Mouse (Mus musculus) induced T-regulatory cell, adult 2 months (primary cell): ENCODE data around the gene Pard3b.

Source experiments
- DNase-seq: peaks from one replicate; pipeline ENCODE4 v3.0.0-alpha.2; 2012; ENCODE audit warnings: low read depth

Pard3b gene

GRCm38 (mm10) chr1:61638347-61639111 lies at the start of gene Pard3b:
Gene Pard3b (plus strand): TSS chr1:61638824.
- peak; percentile 34 for DNase-seq

GRCm38 (mm10) chr1:61616176-61616575 lies 22.4 kb upstream of the Pard3b start:
- DNase-seq = no peak

GRCm38 (mm10) chr1:61620651-61621050 lies 18.0 kb upstream of the Pard3b start:
- DNase-seq = no peak

- peak; percentile 5 for DNase-seq
Observed at GRCm38 (mm10) chr1:61629857-61630256, 8.8 kb upstream of the Pard3b start.

- peak; percentile 7 for DNase-seq
Observed at GRCm38 (mm10) chr1:61639114-61640093, 780 bp downstream of the Pard3b start.

GRCm38 (mm10) chr1:61641880-61642279 lies 3.3 kb downstream of the Pard3b start:
- DNase-seq = no peak

GRCm38 (mm10) chr1:61645062-61645461 lies 6.4 kb downstream of the Pard3b start:
- DNase-seq = no peak

- DNase-seq = no peak
Observed at GRCm38 (mm10) chr1:61649964-61650363, 11.3 kb downstream of the Pard3b start.

GRCm38 (mm10) chr1:61651454-61652271 lies 13.0 kb downstream of the Pard3b start:
- no peak for DNase-seq

GRCm38 (mm10) chr1:61657760-61658159 lies 19.1 kb downstream of the Pard3b start:
- no peak for DNase-seq

- no peak for DNase-seq
Observed at GRCm38 (mm10) chr1:61659931-61660330, 21.3 kb downstream of the Pard3b start.

- no peak for DNase-seq
Observed at GRCm38 (mm10) chr1:61685221-61685814, 46.7 kb downstream of the Pard3b start.

- DNase-seq = no peak
Observed at GRCm38 (mm10) chr1:61685921-61686320, 47.3 kb downstream of the Pard3b start.

GRCm38 (mm10) chr1:61688301-61688700 lies 49.7 kb downstream of the Pard3b start:
- no peak for DNase-seq

- DNase-seq = no peak
Observed at GRCm38 (mm10) chr1:61698462-61699218, 60.0 kb downstream of the Pard3b start.

- no peak for DNase-seq
Observed at GRCm38 (mm10) chr1:61709812-61710211, 71.2 kb downstream of the Pard3b start.

- DNase-seq = no peak
Observed at GRCm38 (mm10) chr1:61711523-61711922, 72.9 kb downstream of the Pard3b start.

GRCm38 (mm10) chr1:61729654-61730053 lies 91.0 kb downstream of the Pard3b start:
- DNase-seq = no peak

- no peak for DNase-seq
Observed at GRCm38 (mm10) chr1:61736550-61736949, 97.9 kb downstream of the Pard3b start.

- no peak for DNase-seq
Observed at GRCm38 (mm10) chr1:61742831-61743230, 104.2 kb downstream of the Pard3b start.

GRCm38 (mm10) chr1:61747481-61747880 lies 108.9 kb downstream of the Pard3b start:
- DNase-seq = no peak
